Mouse (Mus musculus) frontal cortex, postnatal 10 days (tissue): ENCODE measurements at regions not wholly inside any gene's neighbourhood (a gene's known extent, or its start where the extent isn't known, plus 50 kb on each side); places are given as distances from the start of the nearest gene placed in this dataset.
A peak's percentile ranks its signal among the peaks of the same experiment; 100 is the strongest.

Experiments
- DNase-seq, 2 experiments: peaks; one replicate each; pipeline ENCODE4 v3.0.0; 2022; ENCODE audit warnings: low spot score in 2 of 2, mixed read lengths in 1 of 2

DNA sequence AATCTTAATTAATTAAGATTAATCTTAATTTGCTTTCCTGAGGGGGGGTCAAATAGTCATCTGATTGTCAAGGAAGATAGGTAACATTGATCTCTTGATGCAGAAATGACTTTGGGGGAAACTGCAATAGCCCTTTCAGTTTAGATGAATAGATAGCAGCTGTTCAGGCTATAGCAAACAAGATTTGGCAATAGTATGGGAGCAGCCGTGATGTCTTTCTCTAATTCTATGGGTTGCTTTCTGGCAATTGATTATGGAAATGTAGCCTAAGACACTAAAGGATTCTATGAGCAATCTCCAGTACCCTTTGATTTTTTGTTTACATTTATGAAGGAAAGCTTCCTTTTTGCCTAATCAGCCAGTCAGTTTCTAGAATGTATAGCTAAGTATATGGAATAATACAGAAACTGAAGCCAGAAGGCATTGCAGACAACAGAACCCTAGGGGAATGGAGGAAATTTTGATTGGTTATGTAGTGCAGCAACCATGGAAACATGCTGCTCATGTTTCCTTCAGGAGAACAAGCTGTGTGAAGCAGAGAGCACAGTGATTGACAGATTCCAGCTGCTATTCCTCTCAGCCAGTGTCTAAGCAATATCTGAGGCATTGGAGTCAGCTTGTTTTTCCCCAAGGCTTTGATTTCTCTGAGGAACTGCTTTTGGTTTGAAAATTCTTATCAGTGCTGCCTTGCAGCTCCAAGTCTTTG lies 608.7 kb upstream of the Cypt1 start:
- peak in 1 of 2 experiments; percentile 2 for DNase-seq
